8 mouse cellular contexts compared by ENCODE assay signal in genomic region chr2:180225762-180226378, GRCm38 (mm10). TPM values are rescaled to one million over a fixed set of nuclear protein-coding genes. Genes with fewer than 3 reads are reported as not detected.
DNase-seq lines count a peak whose midpoint lies in the region; ATAC-seq and TF ChIP-seq lines count a peak whose summit lies in the region.

Gene Lama5, minus strand, starts transcription at chr2:180225859.

- TF ChIP-seq POLR2A in embryonic fibroblast, embryonic 13.5 days (IDR thresholded peaks at IDR 0.05; ENCODE audit: low read depth, low read length), result peak; percentile 39

- peaks cover 5% of the 10 kb centered on the region; the same call in 1 of the 2 replicates for H3K4me1 ChIP-seq in embryonic fibroblast, embryonic 13.5 days (ENCODE audit: control insufficient read depth, insufficient read depth, low read length)

- intact Hi-C loops in heart, postnatal 10 days (cut with DNase I), result loop anchor here (2.0 kb wide), 1 partner anchor 17 kb away; no protein-coding TSS in a partner anchor

- TF ChIP-seq CTCF in embryonic fibroblast, embryonic 13.5 days (IDR thresholded peaks at IDR 0.05; ENCODE audit: borderline replicate concordance, insufficient read depth, low read length), result no peak

- H3K4me3 ChIP-seq in embryonic fibroblast, embryonic 13.5 days (ENCODE audit: insufficient read depth, low read length), result peak within 1 kb of the TSS; percentile 62

- peak; percentile 89 for DNase-seq in adrenal gland, adult 2 months
- peak; percentile 74 to 76 for DNase-seq in heart, postnatal 10 days
- DNase-seq in kidney, postnatal 36 days, result peak; percentile 83 to 92
- DNase-seq in urinary bladder, adult 18-20 months (ENCODE audit: low spot score in 2 of 2), result peak; percentile 70 to 73
- no peak for DNase-seq in spleen, adult 12 weeks (ENCODE audit: low spot score)

- no peak within 1 kb of the TSS for H3K27ac ChIP-seq in embryonic fibroblast, embryonic 13.5 days (ENCODE audit: insufficient read depth, low read length)

- peak; percentile 17 for ATAC-seq in CD4-positive, CD25-positive, alpha-beta regulatory T cell, adult 4 months
- peak; percentile 38 for ATAC-seq in megakaryocyte progenitor cell, adult 5-6 weeks (replicated peaks; ENCODE audit: poor library complexity)

RNA-seq across cellular contexts. Expression of gene Lama5, which starts in this region (rescaled TPM):
- polyA plus RNA-seq in CD4-positive, CD25-positive, alpha-beta regulatory T cell, adult 4 months (2017; shearing (Covaris generic)), result 1 to 10 TPM in 1 of 2 experiments, under 1 TPM in 1; 0.30 to 1.4 TPM
- 10 to 100 TPM; 30.7 to 35.0 TPM for total RNA-seq in adrenal gland, adult 2 months (2021)
- polyA plus RNA-seq in adrenal gland, adult 2 months (2012; rRNA removed), result 41.7 and 48.7 TPM in 2 replicates
- polyA plus RNA-seq in embryonic fibroblast, embryonic 13.5 days (2011; ENCODE audit: insufficient read length, low read depth, missing spikeins), result 31.0 and 51.1 TPM in 2 replicates
- 10 to 100 TPM; 44.6 to 46.5 TPM for total RNA-seq in heart, postnatal 10 days (2021)
- 0.07 and 2.1 TPM in 2 replicates for total RNA-seq in megakaryocyte progenitor cell, adult 5-6 weeks (2015)
- 0.03 and 0.08 TPM in 2 replicates for total RNA-seq in megakaryocyte progenitor cell, adult 5-6 weeks (2017)

Comparison
In these comparisons a context has a peak if more than half of its experiments do, and no peak if none do; other contexts are left out.
1. RNA of gene Lama5 (total RNA-seq): 44.6 to 46.5 TPM in heart, postnatal 10 days and 30.7 to 35.0 TPM in adrenal gland, adult 2 months; 0.03 to 2.1 TPM in megakaryocyte progenitor cell, adult 5-6 weeks; every median in the first group is over 10 times any median in the second.
2. RNA of gene Lama5 (polyA plus RNA-seq): 41.7 to 48.7 TPM in adrenal gland, adult 2 months and 31.0 to 51.1 TPM in embryonic fibroblast, embryonic 13.5 days; 0.30 to 1.4 TPM in CD4-positive, CD25-positive, alpha-beta regulatory T cell, adult 4 months; every median in the first group is over 10 times any median in the second.